Mouse (Mus musculus) hindbrain, embryonic 14.5 days (tissue): ENCODE data around the gene Gtf3c2. TPM values are rescaled to one million over a fixed set of nuclear protein-coding genes. Genes with fewer than 3 reads are reported as not detected.

ENCODE experiments used
- ATAC-seq: fragments of 200-750 bp; cut with Nextera tagmentation; 2 replicates; pipeline ENCODE4 v1.8.0; 2017; ENCODE audit warnings: moderate number of reproducible peaks, mild to moderate bottlenecking, moderate TSS enrichment, moderate library complexity; ENCODE audit not compliant: low FRiP score
- DNase-seq: peaks from one replicate; pipeline ENCODE4 v3.0.0-alpha.2; 2015; ENCODE audit warnings: low spot score
- H3K27ac ChIP-seq: fragments of 300-500 bp; sonication (generic); 2 replicates; pipeline ENCODE4 v1.5.1; 2014; ENCODE audit warnings: mild to moderate bottlenecking, moderate library complexity
- H3K27me3 ChIP-seq: fragments of 300-500 bp; sonication (generic); 2 replicates; pipeline ENCODE4 v1.6.1; 2014; ENCODE audit warnings: mild to moderate bottlenecking, low read length, mixed read lengths; ENCODE audit not compliant: control insufficient read depth, insufficient read depth
- H3K36me3 ChIP-seq: fragments of 300-500 bp; sonication (generic); replicated peaks from 2 replicates; pipeline ENCODE4 v1.6.1; 2014; ENCODE audit not compliant: control insufficient read depth, insufficient read depth
- H3K4me1 ChIP-seq: fragments of 300-500 bp; sonication (generic); replicated peaks from 2 replicates; pipeline ENCODE4 v1.6.1; 2014; ENCODE audit warnings: antibody characterized with exemption, low read length, mixed read lengths; ENCODE audit not compliant: control insufficient read depth, insufficient read depth
- H3K4me2 ChIP-seq: fragments of 300-500 bp; sonication (generic); replicated peaks from 2 replicates; pipeline ENCODE4 v1.6.1; 2014; ENCODE audit warnings: mild to moderate bottlenecking, moderate library complexity
- H3K4me3 ChIP-seq: fragments of 300-500 bp; sonication (generic); replicated peaks from 2 replicates; pipeline ENCODE4 v1.5.1; 2014; ENCODE audit warnings: mild to moderate bottlenecking, low read length
- H3K9ac ChIP-seq: fragments of 300-500 bp; sonication (generic); 2 replicates; pipeline ENCODE4 v1.6.1; 2014
- H3K9me3 ChIP-seq: fragments of 300-500 bp; sonication (generic); 2 replicates; pipeline ENCODE4 v1.6.1; 2016; ENCODE audit warnings: low read length; ENCODE audit not compliant: control insufficient read depth
- WGBS: fragments of 180-500 bp; shearing (Covaris S2); extraction: QIAGEN DNeasy Blood & Tissue Kit; methylation state at CpG from one replicate; pipeline ENCODE4 v1.1.7; 2014; 5-methylcytosine and 5-hydroxymethylcytosine counted together
- polyA plus RNA-seq: library from polyadenylated mRNA; unstranded; fragments of >200 nt; fragmentation: Nextera tagmentation; extraction: Ambion mirVana; gene quantifications from 2 replicates; pipeline ENCODE4 v1.2.1, GENCODE M21; 2014

The Gtf3c2 gene
- polyA plus RNA-seq, 1 experiment from 2014 or later: 53.0 TPM

DNA sequence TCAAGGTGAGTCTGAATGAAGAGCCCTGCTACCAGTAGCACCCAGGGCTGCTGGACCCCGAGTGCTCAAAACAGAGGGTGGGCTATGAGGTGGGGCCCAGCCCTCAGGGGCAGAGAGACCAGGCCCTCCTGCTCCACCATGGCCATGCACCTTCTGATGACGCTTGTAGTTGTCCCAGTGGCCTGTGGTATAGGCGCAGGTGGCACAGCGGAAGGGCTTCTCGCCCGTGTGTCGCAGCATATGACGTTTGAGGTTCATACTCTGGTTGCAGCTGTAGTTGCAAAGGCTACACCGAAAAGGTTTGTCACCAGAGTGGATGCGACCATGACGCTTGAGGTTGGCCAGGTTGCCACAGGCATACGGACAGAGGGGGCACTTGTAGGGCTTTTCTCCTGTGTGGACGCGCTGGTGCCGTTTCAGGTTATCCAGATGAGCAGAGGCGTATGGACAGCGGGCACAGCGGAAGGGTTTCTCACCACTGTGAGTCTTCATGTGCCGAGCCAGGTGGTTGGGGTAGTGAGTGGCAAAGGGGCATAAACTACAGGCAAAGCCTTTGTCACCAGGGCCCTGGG lies 19.5 kb upstream of the Gtf3c2 start:
- Histone ChIP-seq H3K27ac (no peak overlapping the region), H3K27me3 (no peaks in the 10 kb centered on the region), H3K9me3 (peaks cover 6% of the 10 kb centered on the region; the same call in 1 of the 2 replicates), H3K4me3 (no peak overlapping the region), H3K36me3 (peaks cover 78% of the 10 kb centered on the region), H3K9ac (no peak overlapping the region), H3K4me1 (peaks cover 19% of the 10 kb centered on the region), H3K4me2 (no peak overlapping the region)
- no peak for ATAC-seq
- DNase-seq: no peak
- 94% methylated on average over 19 of the region's 19 CpGs for WGBS

- DNase-seq (no peak), ATAC-seq (no peak)
- no peak overlapping the region for H3K4me3 ChIP-seq
- WGBS: 86% methylated on average over 5 of the region's 5 CpGs
- H3K9ac ChIP-seq: no peak overlapping the region
- peaks cover 6% of the 10 kb centered on the region; the same call in 1 of the 2 replicates for H3K9me3 ChIP-seq
- peaks cover 72% of the 10 kb centered on the region for H3K36me3 ChIP-seq
- H3K4me1 ChIP-seq: peaks cover 25% of the 10 kb centered on the region
- no peak overlapping the region for H3K4me2 ChIP-seq
- no peaks in the 10 kb centered on the region for H3K27me3 ChIP-seq
- H3K27ac ChIP-seq: no peak overlapping the region
Measured at GRCm38 (mm10) chr5:31198616-31199320, 18.8 kb upstream of the Gtf3c2 start.

GRCm38 (mm10) chr5:31198170-31198569 lies 18.2 kb upstream of the Gtf3c2 start:
- no peak for DNase-seq
- Histone ChIP-seq H3K4me2 (no peak overlapping the region), H3K9me3 (peaks cover 6% of the 10 kb centered on the region; the same call in 1 of the 2 replicates), H3K27me3 (no peaks in the 10 kb centered on the region), H3K4me1 (peaks cover 26% of the 10 kb centered on the region), H3K36me3 (peaks cover 66% of the 10 kb centered on the region), H3K9ac (no peak overlapping the region), H3K27ac (no peak overlapping the region), H3K4me3 (no peak overlapping the region)
- WGBS: 92% methylated on average over 9 of the region's 9 CpGs
- no peak for ATAC-seq

GRCm38 (mm10) chr5:31197072-31197471 lies 17.1 kb upstream of the Gtf3c2 start:
- Histone ChIP-seq H3K4me2 (no peak overlapping the region), H3K27ac (no peak overlapping the region), H3K27me3 (no peaks in the 10 kb centered on the region), H3K36me3 (peaks cover 64% of the 10 kb centered on the region), H3K9ac (no peak overlapping the region), H3K9me3 (peaks cover 6% of the 10 kb centered on the region; the same call in 1 of the 2 replicates), H3K4me1 (peaks cover 24% of the 10 kb centered on the region), H3K4me3 (no peak overlapping the region)
- WGBS: 96% methylated on average over 12 of the region's 12 CpGs
- ATAC-seq: no peak
- no peak for DNase-seq

DNA sequence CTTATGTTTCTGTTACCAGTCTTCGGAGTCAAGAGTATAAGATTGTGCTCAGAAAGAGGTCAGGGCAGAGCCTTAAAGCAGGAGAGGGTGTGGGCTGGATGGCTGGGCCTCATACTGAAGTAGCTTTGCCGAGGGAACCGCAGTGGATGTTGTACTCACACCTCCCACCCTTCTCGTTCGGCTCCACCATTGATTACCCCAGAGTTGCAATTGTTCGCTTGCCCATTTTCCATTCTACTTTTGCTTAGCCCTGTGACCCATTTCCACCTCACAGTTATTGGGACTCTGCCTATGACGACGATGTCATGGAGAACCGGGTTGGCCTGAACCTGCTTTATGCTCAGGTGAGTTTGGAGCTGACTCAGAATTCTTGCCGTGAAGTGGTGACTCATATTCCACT lies 16.3 kb upstream of the Gtf3c2 start:
- no peak overlapping the region for H3K4me2 ChIP-seq
- no peak overlapping the region for H3K9ac ChIP-seq
- peaks cover 29% of the 10 kb centered on the region for H3K4me1 ChIP-seq
- H3K27me3 ChIP-seq: no peaks in the 10 kb centered on the region
- no peak overlapping the region for H3K4me3 ChIP-seq
- WGBS: 98% methylated on average over 10 of the region's 10 CpGs
- peaks cover 66% of the 10 kb centered on the region for H3K36me3 ChIP-seq
- ATAC-seq (no peak), DNase-seq (no peak)
- H3K27ac ChIP-seq: no peak overlapping the region
- H3K9me3 ChIP-seq: peaks cover 6% of the 10 kb centered on the region; the same call in 1 of the 2 replicates

DNA sequence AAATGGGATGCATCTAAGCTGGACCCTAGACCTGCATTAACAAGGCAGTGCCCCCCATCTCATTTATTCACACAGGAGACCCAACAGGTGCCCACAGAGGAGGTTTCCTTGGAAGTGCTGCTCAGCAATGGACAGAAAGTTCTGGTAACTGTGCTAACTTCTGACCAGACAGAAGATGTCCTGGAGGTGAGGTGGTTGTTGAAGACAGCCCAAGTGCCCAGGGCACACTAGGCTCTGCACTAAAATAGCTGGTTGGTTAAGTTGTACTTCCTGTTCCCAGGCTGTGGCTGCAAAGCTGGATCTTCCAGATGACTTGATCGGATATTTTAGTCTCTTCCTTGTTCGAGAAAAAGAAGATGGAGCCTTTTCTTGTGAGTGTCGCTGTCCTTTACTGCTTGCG lies 15.7 kb upstream of the Gtf3c2 start:
- peaks cover 6% of the 10 kb centered on the region; the same call in 1 of the 2 replicates for H3K9me3 ChIP-seq
- H3K27ac ChIP-seq: no peak overlapping the region
- H3K36me3 ChIP-seq: peaks cover 71% of the 10 kb centered on the region
- peaks cover 26% of the 10 kb centered on the region for H3K4me1 ChIP-seq
- 93% methylated on average over 4 of the region's 4 CpGs for WGBS
- H3K27me3 ChIP-seq: no peaks in the 10 kb centered on the region
- no peak overlapping the region for H3K9ac ChIP-seq
- no peak overlapping the region for H3K4me3 ChIP-seq
- no peak for DNase-seq
- no peak for ATAC-seq
- no peak overlapping the region for H3K4me2 ChIP-seq

GRCm38 (mm10) chr5:31194486-31195485 lies 14.8 kb upstream of the Gtf3c2 start:
- ATAC-seq: no peak

GRCm38 (mm10) chr5:31193631-31194281 lies 13.8 kb upstream of the Gtf3c2 start:
- peak overlapping the region; percentile 73 for H3K9ac ChIP-seq
- WGBS: 14% methylated on average over 25 of the region's 25 CpGs
- H3K27ac ChIP-seq: peak overlapping the region; percentile 79
- peak overlapping the region; percentile 81 for H3K4me2 ChIP-seq
- peaks cover 20% of the 10 kb centered on the region for H3K4me1 ChIP-seq
- peak overlapping the region; percentile 70 for H3K4me3 ChIP-seq
- DNase-seq (no peak), ATAC-seq (no peak)
- H3K9me3 ChIP-seq: no peaks in the 10 kb centered on the region
- H3K36me3 ChIP-seq: peaks cover 69% of the 10 kb centered on the region
- no peaks in the 10 kb centered on the region for H3K27me3 ChIP-seq

More at GRCm38 (mm10) chr5:31194486-31195485, 14.8 kb upstream of the Gtf3c2 start:
- peak overlapping the region; percentile 81; the same call in 1 of the 2 replicates for H3K4me2 ChIP-seq
- H3K27ac ChIP-seq: no peak overlapping the region
- 0 out of 2 replicates have a peak overlapping the region, but pooled peaks have one; percentile 70 for H3K4me3 ChIP-seq
- peaks cover 20% of the 10 kb centered on the region for H3K4me1 ChIP-seq
- no peak for DNase-seq
- H3K36me3 ChIP-seq: peaks cover 71% of the 10 kb centered on the region
- H3K27me3 ChIP-seq: no peaks in the 10 kb centered on the region
- H3K9me3 ChIP-seq: no peaks in the 10 kb centered on the region
- 94% methylated on average over 16 of the region's 16 CpGs for WGBS
- no peak overlapping the region for H3K9ac ChIP-seq
